Mouse (Mus musculus) macrophage (primary cell): ENCODE data around the gene Apc2. TPM values are rescaled to one million over a fixed set of nuclear protein-coding genes. Genes with fewer than 3 reads are reported as not detected.

Experiments
- H3K27ac ChIP-seq: fragments of 350-480 bp; formaldehyde crosslinking; 2 replicates; pipeline ENCODE4 v1.9.0; 2021
- H3K36me3 ChIP-seq: fragments of 350-480 bp; formaldehyde crosslinking; 2 replicates; pipeline ENCODE4 v1.9.0; 2021; ENCODE audit errors: inconsistent target
- H3K4me3 ChIP-seq: fragments of 350-480 bp; formaldehyde crosslinking; 2 replicates; pipeline ENCODE4 v1.9.0; 2021; ENCODE audit errors: inconsistent target
- H3K79me2 ChIP-seq: fragments of 350-480 bp; formaldehyde crosslinking; 2 replicates; pipeline ENCODE4 v1.9.0; 2021; ENCODE audit errors: inconsistent target
- WGBS: methylation state at CpG from one replicate; pipeline ENCODE4 v1.1.7; 2026; ENCODE audit warnings: inconsistent platforms; ENCODE audit not compliant: missing documents; 5-methylcytosine and 5-hydroxymethylcytosine counted together
- polyA plus RNA-seq: library from polyadenylated mRNA; stranded (reverse); fragments of 250-400 nt; gene quantifications from 3 replicates; pipeline ENCODE4 v1.2.4, GENCODE M21; 2018; ENCODE audit warnings: inconsistent platforms

The Apc2 gene
- polyA plus RNA-seq, 1 experiment from 2014 or later = 0.03 TPM

- H3K27ac ChIP-seq = no peak overlapping the region
- H3K79me2 ChIP-seq = peaks cover 9% of the 10 kb centered on the region; the same call in 1 of the 2 replicates
- H3K36me3 ChIP-seq = peaks cover 47% of the 10 kb centered on the region
- no peak overlapping the region for H3K4me3 ChIP-seq
- 94% methylated on average over 14 of the region's 14 CpGs for WGBS
Observed at GRCm38 (mm10) chr10:80258752-80259462, 36.9 kb upstream of the Apc2 start.

- H3K36me3 ChIP-seq = peaks cover 42% of the 10 kb centered on the region
Observed at GRCm38 (mm10) chr10:80259463-80259805, 36.3 kb upstream of the Apc2 start.

GRCm38 (mm10) chr10:80259861-80260641, 35.7 kb upstream of the Apc2 start:
- H3K27ac ChIP-seq = peak overlapping the region; percentile 41
- peak overlapping the region; percentile 54 for H3K4me3 ChIP-seq
- H3K79me2 ChIP-seq = peaks cover 9% of the 10 kb centered on the region
- H3K36me3 ChIP-seq = peaks cover 36% of the 10 kb centered on the region
- 31% methylated on average over 19 of the region's 19 CpGs for WGBS

More at GRCm38 (mm10) chr10:80259463-80259805, 36.3 kb upstream of the Apc2 start:
- Histone ChIP-seq H3K4me3 (no peak overlapping the region), H3K79me2 (peaks cover 9% of the 10 kb centered on the region; the same call in 1 of the 2 replicates), H3K27ac (no peak overlapping the region)
- WGBS = 98% methylated on average over 6 of the region's 6 CpGs

GRCm38 (mm10) chr10:80260642-80261584, 34.9 kb upstream of the Apc2 start, which contains the start of the genes Gamt and Dazap1:
Gene Gamt, minus strand, starts transcription at chr10:80261012.
Gene Dazap1, plus strand, starts transcription at chr10:80261486.
- Histone ChIP-seq H3K4me3 (peak within 1 kb of the TSS; percentile 54), H3K36me3 (peaks cover 27% of the 10 kb centered on the region), H3K79me2 (peaks cover 18% of the 10 kb centered on the region), H3K27ac (peak within 1 kb of the TSS; percentile 91)
- under 1% methylated on average over 49 of the region's 49 CpGs for WGBS

- Histone ChIP-seq H3K79me2 (peaks cover 25% of the 10 kb centered on the region), H3K4me3 (peak overlapping the region; percentile 49), H3K36me3 (peaks cover 20% of the 10 kb centered on the region), H3K27ac (peak overlapping the region; percentile 91)
- WGBS = 0% methylated on average over 14 of the region's 14 CpGs
Observed at GRCm38 (mm10) chr10:80261585-80261968, 34.2 kb upstream of the Apc2 start.

- H3K27ac ChIP-seq = peak overlapping the region; percentile 91
- peaks cover 31% of the 10 kb centered on the region for H3K79me2 ChIP-seq
- 69% methylated on average over 12 of the region's 12 CpGs for WGBS
- peaks cover 14% of the 10 kb centered on the region for H3K36me3 ChIP-seq
- H3K4me3 ChIP-seq = peak overlapping the region; percentile 49
Observed at GRCm38 (mm10) chr10:80262169-80262568, 33.6 kb upstream of the Apc2 start.

GRCm38 (mm10) chr10:80262776-80263365, 32.9 kb upstream of the Apc2 start:
- no peak overlapping the region for H3K4me3 ChIP-seq
- 73% methylated on average over 10 of the region's 10 CpGs for WGBS
- peak overlapping the region; percentile 91 for H3K27ac ChIP-seq
- H3K79me2 ChIP-seq = peaks cover 38% of the 10 kb centered on the region
- H3K36me3 ChIP-seq = peaks cover 10% of the 10 kb centered on the region

- Histone ChIP-seq H3K4me3 (peak overlapping the region; percentile 92; the same call in 1 of the 2 replicates), H3K79me2 (peaks cover 54% of the 10 kb centered on the region), H3K36me3 (no peaks in the 10 kb centered on the region), H3K27ac (peak overlapping the region; percentile 91)
- 3% methylated on average over 57 of the region's 81 CpGs for WGBS
Observed at GRCm38 (mm10) chr10:80264341-80265148, 31.2 kb upstream of the Apc2 start.

GRCm38 (mm10) chr10:80265149-80265486, 30.7 kb upstream of the Apc2 start:
- 2% methylated on average over 12 of the region's 18 CpGs for WGBS
- peak overlapping the region; percentile 92 for H3K4me3 ChIP-seq
- H3K79me2 ChIP-seq = peaks cover 60% of the 10 kb centered on the region
- H3K36me3 ChIP-seq = no peaks in the 10 kb centered on the region
- peak overlapping the region; percentile 73 for H3K27ac ChIP-seq

- H3K79me2 ChIP-seq = peaks cover 100% of the 10 kb centered on the region
- 47% methylated on average over 2 of the region's 2 CpGs for WGBS
- H3K36me3 ChIP-seq = peaks cover 12% of the 10 kb centered on the region; the same call in 1 of the 2 replicates
- no peak overlapping the region for H3K4me3 ChIP-seq
- peak overlapping the region; percentile 34; the same call in 1 of the 2 replicates for H3K27ac ChIP-seq
Observed at GRCm38 (mm10) chr10:80270099-80270498, 25.7 kb upstream of the Apc2 start.

- no peak overlapping the region for H3K4me3 ChIP-seq
- peaks cover 17% of the 10 kb centered on the region for H3K36me3 ChIP-seq
- H3K27ac ChIP-seq = peak overlapping the region; percentile 34
- 42% methylated on average over 6 of the region's 6 CpGs for WGBS
- H3K79me2 ChIP-seq = peaks cover 100% of the 10 kb centered on the region
Observed at GRCm38 (mm10) chr10:80270734-80271181, 25.0 kb upstream of the Apc2 start.

- Histone ChIP-seq H3K36me3 (peaks cover 22% of the 10 kb centered on the region), H3K79me2 (peaks cover 99% of the 10 kb centered on the region), H3K27ac (peak overlapping the region; percentile 34), H3K4me3 (no peak overlapping the region)
- 33% methylated on average over 5 of the region's 5 CpGs for WGBS
Observed at GRCm38 (mm10) chr10:80271186-80271843, 24.5 kb upstream of the Apc2 start.
